Mouse (Mus musculus): Measurements from ENCODE around the gene Olfr195. TPM values are rescaled to one million over a fixed set of nuclear protein-coding genes. Genes with fewer than 3 reads are reported as not detected.
"Not testable (repeated sequence)": the region's sequence is repeated elsewhere in the genome, so short reads cannot be mapped to it uniquely, and the experiment has no call there.

Olfr195 gene
- total RNA-seq (2021): not detected
- long read RNA-seq, experiment 1: 0 reads
- long read RNA-seq, experiment 2: 0 reads

- intact Hi-C loops (cut with DNase I): no loop called here
- no peak for DNase-seq
Measured at GRCm38 (mm10) chr16:59146746-59147145, at the start of gene Olfr195. Gene Olfr195, plus strand, starts transcription at chr16:59147046.

GRCm38 (mm10) chr16:59105312-59105711 is 41.5 kb upstream of the Olfr195 start:
- intact Hi-C loops (cut with DNase I): no loop called here

GRCm38 (mm10) chr16:59108522-59108921 is 38.3 kb upstream of the Olfr195 start:
- intact Hi-C loops (cut with DNase I): not testable (repeated sequence)

More at GRCm38 (mm10) chr16:59105312-59105711, 41.5 kb upstream of the Olfr195 start:
- no peak for DNase-seq

GRCm38 (mm10) chr16:59111781-59112180 is 35.1 kb upstream of the Olfr195 start, which contains the start of gene Olfr193:
Gene Olfr193, minus strand, starts transcription at chr16:59111881.
- no peak for DNase-seq
- intact Hi-C loops (cut with DNase I): no loop called here

More at GRCm38 (mm10) chr16:59108522-59108921, 38.3 kb upstream of the Olfr195 start:
- DNase-seq: not testable (repeated sequence)

DNA sequence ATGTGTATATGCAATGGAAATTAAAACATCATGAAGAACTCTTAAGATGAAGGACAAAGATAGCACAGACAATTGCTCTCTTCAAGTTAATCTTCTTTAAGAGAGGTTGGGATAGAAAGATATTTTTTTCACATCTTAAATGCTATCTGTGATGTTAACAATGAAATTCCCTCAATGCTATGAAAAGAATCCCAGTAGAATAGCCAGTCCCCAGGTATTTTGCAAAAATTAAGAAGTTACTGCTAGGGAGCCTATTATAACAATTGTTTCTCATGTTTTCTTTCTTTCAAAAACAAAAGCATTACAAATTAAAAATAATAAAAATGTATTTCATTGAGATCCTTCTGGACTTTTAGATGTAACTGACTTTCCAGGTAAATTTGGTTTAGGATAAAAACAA is 25.9 kb upstream of the Olfr195 start, which contains the start of gene Olfr194:
Olfr194 (minus strand) TSS at position 101 of the 400 bp plus-strand sequence.
- no peak for DNase-seq
- intact Hi-C loops (cut with DNase I): no loop called here

DNA sequence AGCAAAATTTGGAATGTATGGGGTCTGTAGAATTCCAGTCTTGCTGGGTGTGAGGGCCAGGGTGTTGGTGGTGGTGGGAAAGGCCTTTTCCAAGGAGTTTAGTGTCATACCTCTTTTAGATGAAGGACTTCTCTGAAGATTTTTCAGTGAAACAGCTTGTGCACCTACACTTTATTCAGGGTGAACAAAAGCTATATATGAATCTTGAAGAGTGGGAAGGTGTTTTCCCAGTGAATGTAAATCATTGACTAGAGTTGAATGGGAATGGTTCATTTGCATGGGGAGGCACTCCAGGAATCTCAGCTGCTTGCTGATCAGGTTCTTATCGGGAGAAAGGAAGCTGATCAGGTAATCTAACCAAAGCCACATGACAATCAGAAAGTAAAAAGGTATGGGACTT is 16.1 kb upstream of the Olfr195 start:
- intact Hi-C loops (cut with DNase I): no loop called here
- no peak for DNase-seq

- DNase-seq: no peak
- intact Hi-C loops (cut with DNase I): no loop called here
Measured at GRCm38 (mm10) chr16:59141105-59141504, 5.7 kb upstream of the Olfr195 start.

DNA sequence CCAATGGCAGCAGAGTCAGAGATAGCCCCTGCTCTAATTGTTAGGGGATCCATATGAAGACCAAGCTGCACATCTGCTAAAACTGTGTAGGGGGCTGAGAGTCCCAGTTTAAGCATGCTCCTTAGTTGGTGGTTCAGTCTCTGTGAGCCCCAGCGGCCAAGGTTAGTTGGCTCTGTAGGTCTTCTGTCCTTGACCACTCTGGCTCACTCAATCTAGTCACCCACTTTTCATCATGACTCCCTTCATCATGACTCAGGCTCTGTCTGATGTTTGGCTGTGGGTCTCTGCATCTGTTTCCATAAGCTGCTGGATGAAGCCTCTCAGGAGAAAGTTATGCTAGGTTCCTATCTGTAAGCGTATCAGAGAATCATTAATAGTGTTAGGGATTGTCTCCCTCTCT is 5.2 kb downstream of the Olfr195 start:
- DNase-seq: no peak
- intact Hi-C loops (cut with DNase I): loop anchor here (10.0 kb wide), 1 partner anchor 103 kb away; no protein-coding TSS in a partner anchor

DNA sequence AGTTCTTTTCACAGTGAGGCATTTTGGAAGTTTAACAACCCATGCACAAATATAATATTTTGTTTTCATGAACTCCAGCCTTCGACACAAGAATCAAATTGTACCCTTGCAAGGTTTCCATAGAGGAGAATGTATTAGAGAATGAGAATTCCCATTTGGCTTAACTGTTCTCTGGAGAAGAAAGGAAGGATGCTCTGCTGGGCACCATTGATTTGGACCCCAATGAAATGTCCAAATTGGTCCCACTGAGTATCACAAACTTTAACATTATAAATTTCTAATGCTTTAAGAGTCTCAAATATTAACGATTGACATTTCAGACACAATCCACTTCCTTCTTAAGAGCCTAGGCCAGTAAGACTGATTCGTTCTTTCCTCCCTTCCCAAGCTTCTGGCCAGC is 23.5 kb downstream of the Olfr195 start, which contains the start of gene Olfr196:
Olfr196 (minus strand) TSS at position 101 of the 400 bp plus-strand sequence.
- DNase-seq: no peak
- intact Hi-C loops (cut with DNase I): no loop called here

Other genes with a start within 250 kb of the Olfr195 start
- not detected for gene Olfr181, start 218.3 kb upstream of the Olfr195 start, total RNA-seq (2021)
- gene Olfr180, start 217.7 kb upstream of the Olfr195 start, total RNA-seq (2021): not detected
- gene Olfr183, start 151.7 kb upstream of the Olfr195 start, total RNA-seq (2021): not detected
- not detected for gene Olfr186, start 116.8 kb upstream of the Olfr195 start, total RNA-seq (2021)
- not detected for gene Olfr187, start 107.3 kb upstream of the Olfr195 start, total RNA-seq (2021)
- not detected for gene Olfr190, start 69.0 kb upstream of the Olfr195 start, total RNA-seq (2021)
- not detected for gene Olfr191, start 57.2 kb upstream of the Olfr195 start, total RNA-seq (2021)
- gene Olfr193, start 35.2 kb upstream of the Olfr195 start, total RNA-seq (2021): not detected
- not detected for gene Olfr194, start 26.0 kb upstream of the Olfr195 start, total RNA-seq (2021)
- not detected for gene Olfr196, start 23.4 kb downstream of the Olfr195 start, total RNA-seq (2021)
- not detected for gene Olfr198, start 56.5 kb downstream of the Olfr195 start, total RNA-seq (2021)
- not detected for gene Olfr199, start 72.7 kb downstream of the Olfr195 start, total RNA-seq (2021)
- gene Olfr201, start 125.6 kb downstream of the Olfr195 start, total RNA-seq (2021): not detected
- not detected for gene Olfr202, start 139.7 kb downstream of the Olfr195 start, total RNA-seq (2021)
- gene Olfr203, start 151.8 kb downstream of the Olfr195 start, total RNA-seq (2021): not detected
- not detected for gene Olfr204, start 171.2 kb downstream of the Olfr195 start, total RNA-seq (2021)
- gene Olfr205, start 184.1 kb downstream of the Olfr195 start, total RNA-seq (2021): not detected
- gene Olfr206, start 202.2 kb downstream of the Olfr195 start, total RNA-seq (2021): not detected
- gene Olfr209, start 216.9 kb downstream of the Olfr195 start, total RNA-seq (2021): not detected